Mouse (Mus musculus) inflammation-experienced regulatory T-cells, adult 6 months (primary cell): ENCODE results near the gene Cpne5. TPM values are rescaled to one million over a fixed set of nuclear protein-coding genes. Genes with fewer than 3 reads are reported as not detected.
"Not testable (repeated sequence)": the region's sequence is repeated elsewhere in the genome, so short reads cannot be mapped to it uniquely, and the experiment has no call there.

Experiments used
- ATAC-seq: one replicate; pipeline ENCODE4 v1.8.0; 2017
- polyA plus RNA-seq, 3 experiments: library from polyadenylated mRNA; unstranded; fragments of 100-300 nt; shearing (Covaris generic); gene quantifications; one replicate each; pipeline ENCODE4 v1.2.1; 2017

The Cpne5 gene
- polyA plus RNA-seq, 3 experiments from 2014 or later: 0.59 to 2.4 (median 1.7) TPM

GRCm38 (mm10) chr17:29256507-29256906 lies 18.5 kb upstream of the Cpne5 start:
- no peak for ATAC-seq

GRCm38 (mm10) chr17:29254784-29255183 lies 16.8 kb upstream of the Cpne5 start:
- not testable (repeated sequence) for ATAC-seq

- no peak for ATAC-seq
Observed at GRCm38 (mm10) chr17:29253684-29254083, 15.7 kb upstream of the Cpne5 start.

GRCm38 (mm10) chr17:29253236-29253635 lies 15.3 kb upstream of the Cpne5 start:
- ATAC-seq: no peak

GRCm38 (mm10) chr17:29251608-29252390 lies 13.8 kb upstream of the Cpne5 start:
- ATAC-seq: no peak

GRCm38 (mm10) chr17:29251006-29251405 lies 13.0 kb upstream of the Cpne5 start:
- ATAC-seq: not testable (repeated sequence)

GRCm38 (mm10) chr17:29249512-29249911 lies 11.5 kb upstream of the Cpne5 start:
- no peak for ATAC-seq

- ATAC-seq: no peak
Observed at GRCm38 (mm10) chr17:29247881-29248280, 9.9 kb upstream of the Cpne5 start.

- ATAC-seq: no peak
Observed at GRCm38 (mm10) chr17:29246602-29247001, 8.6 kb upstream of the Cpne5 start.

- no peak for ATAC-seq
Observed at GRCm38 (mm10) chr17:29245725-29246124, 7.8 kb upstream of the Cpne5 start.

- no peak for ATAC-seq
Observed at GRCm38 (mm10) chr17:29244912-29245311, 6.9 kb upstream of the Cpne5 start.

GRCm38 (mm10) chr17:29238421-29238945 lies 516 bp upstream of the Cpne5 start:
- ATAC-seq: no peak

GRCm38 (mm10) chr17:29237267-29237771 lies 648 bp downstream of the Cpne5 start:
- ATAC-seq: no peak

GRCm38 (mm10) chr17:29236111-29236510 lies 1.9 kb downstream of the Cpne5 start:
- ATAC-seq: no peak

- no peak for ATAC-seq
Observed at GRCm38 (mm10) chr17:29231109-29231508, 6.9 kb downstream of the Cpne5 start.

- ATAC-seq: no peak
Observed at GRCm38 (mm10) chr17:29220631-29221030, 17.3 kb downstream of the Cpne5 start.

GRCm38 (mm10) chr17:29218017-29218416 lies 19.9 kb downstream of the Cpne5 start:
- no peak for ATAC-seq

GRCm38 (mm10) chr17:29216078-29216477 lies 21.9 kb downstream of the Cpne5 start:
- ATAC-seq: no peak

- ATAC-seq: no peak
Observed at GRCm38 (mm10) chr17:29214655-29215054, 23.3 kb downstream of the Cpne5 start.

GRCm38 (mm10) chr17:29214193-29214456 lies 23.8 kb downstream of the Cpne5 start:
- ATAC-seq: no peak

- ATAC-seq: no peak
Observed at GRCm38 (mm10) chr17:29213381-29214192, 24.4 kb downstream of the Cpne5 start.

- ATAC-seq: no peak
Observed at GRCm38 (mm10) chr17:29211836-29212235, 26.1 kb downstream of the Cpne5 start.

- no peak for ATAC-seq
Observed at GRCm38 (mm10) chr17:29210037-29210436, 27.9 kb downstream of the Cpne5 start.

- no peak for ATAC-seq
Observed at GRCm38 (mm10) chr17:29206052-29206451, 31.9 kb downstream of the Cpne5 start.
